Mouse (Mus musculus): Measurements from ENCODE around the gene Tec. TPM values are rescaled to one million over a fixed set of nuclear protein-coding genes. Genes with fewer than 3 reads are reported as not detected.

Gene Tec
- polyA plus RNA-seq, 1 experiment = 20.6 TPM

- H3K4me1 ChIP-seq (ENCODE audit: control insufficient read depth, insufficient read depth, low read length) = peaks cover 6% of the 10 kb centered on the region
- no peak overlapping the region for H3K4me3 ChIP-seq (ENCODE audit: low read depth, low read length)
- H3K9ac ChIP-seq (ENCODE audit: low read depth, poor library complexity, severe bottlenecking) = no peak overlapping the region
- TF ChIP-seq POLR2A (IDR thresholded peaks at IDR 0.05; ENCODE audit: insufficient read depth, low read length) = no peak
- no peak for TF ChIP-seq EP300 (IDR thresholded peaks at IDR 0.05; ENCODE audit: insufficient read depth, low read depth, low read length)
- no peak for TF ChIP-seq CTCF (IDR thresholded peaks at IDR 0.05; ENCODE audit: low read depth, low read length)
- peak overlapping the region; percentile 84 for H3K27ac ChIP-seq (ENCODE audit: insufficient read depth, low read length)
- no peaks in the 10 kb centered on the region for H3K9me3 ChIP-seq (replicated peaks; ENCODE audit: control insufficient read depth, insufficient read depth, low read length, poor library complexity, severe bottlenecking)
- no peaks in the 10 kb centered on the region for H3K27me3 ChIP-seq (ENCODE audit: control insufficient read depth, insufficient read depth, low read length, poor library complexity, severe bottlenecking)
- no peaks in the 10 kb centered on the region for H3K36me3 ChIP-seq (ENCODE audit: control insufficient read depth, insufficient read depth, low read length, poor library complexity, severe bottlenecking)
Observed at GRCm38 (mm10) chr5:72902876-72903516, 34.7 kb upstream of the Tec start.

- H3K4me1 ChIP-seq (ENCODE audit: control insufficient read depth, insufficient read depth, low read length) = peaks cover 6% of the 10 kb centered on the region
- no peaks in the 10 kb centered on the region for H3K27me3 ChIP-seq (ENCODE audit: control insufficient read depth, insufficient read depth, low read length, poor library complexity, severe bottlenecking)
- peak overlapping the region; percentile 84 for H3K27ac ChIP-seq (ENCODE audit: insufficient read depth, low read length)
- no peak overlapping the region for H3K9ac ChIP-seq (ENCODE audit: low read depth, poor library complexity, severe bottlenecking)
- no peak overlapping the region for H3K4me3 ChIP-seq (ENCODE audit: low read depth, low read length)
- no peaks in the 10 kb centered on the region for H3K9me3 ChIP-seq (replicated peaks; ENCODE audit: control insufficient read depth, insufficient read depth, low read length, poor library complexity, severe bottlenecking)
- H3K36me3 ChIP-seq (ENCODE audit: control insufficient read depth, insufficient read depth, low read length, poor library complexity, severe bottlenecking) = no peaks in the 10 kb centered on the region
- peak; percentile 72; the same call in 1 of the 2 replicates for TF ChIP-seq EP300 (IDR thresholded peaks at IDR 0.05; ENCODE audit: insufficient read depth, low read depth, low read length)
- TF ChIP-seq POLR2A (IDR thresholded peaks at IDR 0.05; ENCODE audit: insufficient read depth, low read length) = no peak
Observed at GRCm38 (mm10) chr5:72902312-72902711, 34.0 kb upstream of the Tec start.

- TF ChIP-seq CTCF (IDR thresholded peaks at IDR 0.05; ENCODE audit: low read depth, low read length) (no peak), EP300 (IDR thresholded peaks at IDR 0.05; ENCODE audit: insufficient read depth, low read depth, low read length) (no peak), POLR2A (IDR thresholded peaks at IDR 0.05; ENCODE audit: insufficient read depth, low read length) (no peak)
- peaks cover 6% of the 10 kb centered on the region for H3K4me1 ChIP-seq (ENCODE audit: control insufficient read depth, insufficient read depth, low read length)
- no peak overlapping the region for H3K9ac ChIP-seq (ENCODE audit: low read depth, poor library complexity, severe bottlenecking)
- H3K27me3 ChIP-seq (ENCODE audit: control insufficient read depth, insufficient read depth, low read length, poor library complexity, severe bottlenecking) = no peaks in the 10 kb centered on the region
- no peak overlapping the region for H3K4me3 ChIP-seq (ENCODE audit: low read depth, low read length)
- peak overlapping the region; percentile 38; the same call in 1 of the 2 replicates for H3K27ac ChIP-seq (ENCODE audit: insufficient read depth, low read length)
- no peaks in the 10 kb centered on the region for H3K36me3 ChIP-seq (ENCODE audit: control insufficient read depth, insufficient read depth, low read length, poor library complexity, severe bottlenecking)
- no peaks in the 10 kb centered on the region for H3K9me3 ChIP-seq (replicated peaks; ENCODE audit: control insufficient read depth, insufficient read depth, low read length, poor library complexity, severe bottlenecking)
Observed at GRCm38 (mm10) chr5:72901866-72902265, 33.6 kb upstream of the Tec start.

GRCm38 (mm10) chr5:72899255-72899654 is 31.0 kb upstream of the Tec start:
- TF ChIP-seq CTCF (IDR thresholded peaks at IDR 0.05; ENCODE audit: low read depth, low read length) (no peak), EP300 (IDR thresholded peaks at IDR 0.05; ENCODE audit: insufficient read depth, low read depth, low read length) (no peak), POLR2A (IDR thresholded peaks at IDR 0.05; ENCODE audit: insufficient read depth, low read length) (no peak)
- no peaks in the 10 kb centered on the region for H3K27me3 ChIP-seq (ENCODE audit: control insufficient read depth, insufficient read depth, low read length, poor library complexity, severe bottlenecking)
- H3K27ac ChIP-seq (ENCODE audit: insufficient read depth, low read length) = no peak overlapping the region
- H3K9me3 ChIP-seq (replicated peaks; ENCODE audit: control insufficient read depth, insufficient read depth, low read length, poor library complexity, severe bottlenecking) = no peaks in the 10 kb centered on the region
- no peak overlapping the region for H3K9ac ChIP-seq (ENCODE audit: low read depth, poor library complexity, severe bottlenecking)
- peaks cover 6% of the 10 kb centered on the region for H3K4me1 ChIP-seq (ENCODE audit: control insufficient read depth, insufficient read depth, low read length)
- no peak overlapping the region for H3K4me3 ChIP-seq (ENCODE audit: low read depth, low read length)
- no peaks in the 10 kb centered on the region for H3K36me3 ChIP-seq (ENCODE audit: control insufficient read depth, insufficient read depth, low read length, poor library complexity, severe bottlenecking)

- TF ChIP-seq EP300 (IDR thresholded peaks at IDR 0.05; ENCODE audit: insufficient read depth, low read depth, low read length) = peak; percentile 83
- no peak for TF ChIP-seq CTCF (IDR thresholded peaks at IDR 0.05; ENCODE audit: low read depth, low read length)
- no peak for TF ChIP-seq POLR2A (IDR thresholded peaks at IDR 0.05; ENCODE audit: insufficient read depth, low read length)
- Histone ChIP-seq H3K27ac (ENCODE audit: insufficient read depth, low read length) (peak overlapping the region; percentile 81), H3K36me3 (ENCODE audit: control insufficient read depth, insufficient read depth, low read length, poor library complexity, severe bottlenecking) (no peaks in the 10 kb centered on the region)
Observed at GRCm38 (mm10) chr5:72897998-72898397, 29.7 kb upstream of the Tec start.

GRCm38 (mm10) chr5:72896478-72897279 is 28.4 kb upstream of the Tec start:
- TF ChIP-seq CTCF (IDR thresholded peaks at IDR 0.05; ENCODE audit: low read depth, low read length) = no peak
- no peak for TF ChIP-seq POLR2A (IDR thresholded peaks at IDR 0.05; ENCODE audit: insufficient read depth, low read length)
- no peak for TF ChIP-seq EP300 (IDR thresholded peaks at IDR 0.05; ENCODE audit: insufficient read depth, low read depth, low read length)
- H3K27me3 ChIP-seq (ENCODE audit: control insufficient read depth, insufficient read depth, low read length, poor library complexity, severe bottlenecking) = no peaks in the 10 kb centered on the region
- H3K9me3 ChIP-seq (replicated peaks; ENCODE audit: control insufficient read depth, insufficient read depth, low read length, poor library complexity, severe bottlenecking) = no peaks in the 10 kb centered on the region
- no peak overlapping the region for H3K4me3 ChIP-seq (ENCODE audit: low read depth, low read length)
- no peak overlapping the region for H3K9ac ChIP-seq (ENCODE audit: low read depth, poor library complexity, severe bottlenecking)
- H3K4me1 ChIP-seq (ENCODE audit: control insufficient read depth, insufficient read depth, low read length) = peaks cover 4% of the 10 kb centered on the region
- no peak overlapping the region for H3K27ac ChIP-seq (ENCODE audit: insufficient read depth, low read length)
- H3K36me3 ChIP-seq (ENCODE audit: control insufficient read depth, insufficient read depth, low read length, poor library complexity, severe bottlenecking) = no peaks in the 10 kb centered on the region

More at GRCm38 (mm10) chr5:72897998-72898397, 29.7 kb upstream of the Tec start:
- no peaks in the 10 kb centered on the region for H3K27me3 ChIP-seq (ENCODE audit: control insufficient read depth, insufficient read depth, low read length, poor library complexity, severe bottlenecking)
- H3K4me3 ChIP-seq (ENCODE audit: low read depth, low read length) = no peak overlapping the region
- H3K4me1 ChIP-seq (ENCODE audit: control insufficient read depth, insufficient read depth, low read length) = peaks cover 6% of the 10 kb centered on the region
- H3K9me3 ChIP-seq (replicated peaks; ENCODE audit: control insufficient read depth, insufficient read depth, low read length, poor library complexity, severe bottlenecking) = no peaks in the 10 kb centered on the region
- H3K9ac ChIP-seq (ENCODE audit: low read depth, poor library complexity, severe bottlenecking) = no peak overlapping the region

Measured in ES-Bruce4 (cell line).